Mouse (Mus musculus): Measurements from ENCODE around the gene Cth.
A peak's percentile ranks its signal among the peaks of the same experiment; 100 is the strongest.
"Not testable (repeated sequence)": the region's sequence is repeated elsewhere in the genome, so short reads cannot be mapped to it uniquely, and the experiment has no call there.

The Cth gene

DNA sequence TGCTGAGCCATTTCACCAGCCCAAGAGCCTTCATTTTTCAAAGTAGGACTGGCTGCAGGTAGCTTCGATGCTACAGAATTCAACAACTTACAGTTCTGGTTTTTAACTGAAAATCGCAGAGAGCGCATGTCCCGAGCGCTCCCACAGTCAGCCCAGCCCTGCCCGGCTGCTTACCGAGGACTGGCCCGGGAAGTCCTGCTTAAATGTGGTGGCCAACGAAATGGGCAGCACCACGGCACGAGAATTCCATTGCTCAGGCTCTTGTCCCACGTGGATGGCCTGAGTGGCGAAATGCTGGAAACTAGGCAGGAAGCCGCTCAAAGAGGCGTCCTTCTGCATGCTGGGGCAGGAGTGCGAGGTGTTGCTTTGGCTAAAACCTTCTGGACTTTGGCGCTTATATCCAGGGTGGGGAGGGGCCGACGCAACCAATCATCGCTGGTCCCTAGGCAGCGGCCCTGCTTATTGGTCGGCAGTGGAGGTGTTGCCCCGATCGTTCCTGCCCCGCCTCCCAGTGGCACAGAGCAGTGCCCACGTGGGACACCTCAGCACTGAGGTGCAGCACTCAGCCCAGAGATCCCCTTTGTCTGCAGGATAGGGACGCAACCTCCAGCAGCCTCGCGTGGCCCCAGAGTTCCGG lies at the start of gene Cth:
Gene Cth (minus strand): TSS at position 386 of the 637 bp plus-strand sequence.
- peak; percentile 95 for DNase-seq

DNA sequence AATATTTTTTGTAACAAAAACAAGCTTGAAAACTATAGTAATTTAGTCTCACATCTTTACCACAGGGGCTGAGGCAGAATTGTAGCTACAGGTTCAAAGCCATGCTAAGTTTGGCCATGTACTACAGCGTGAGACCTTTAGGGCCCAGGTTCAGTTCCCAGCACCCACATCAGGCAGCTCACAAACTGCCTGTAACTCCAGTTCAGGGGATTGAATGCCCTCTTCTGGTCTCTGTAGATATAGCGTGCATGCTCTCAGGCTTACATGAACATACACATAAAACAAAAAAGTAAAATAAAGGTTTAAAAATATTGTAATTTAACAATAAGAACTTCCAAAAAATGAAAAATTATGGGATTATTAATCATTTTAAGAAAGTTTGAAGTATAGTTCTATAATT lies 48.4 kb upstream of the Cth start:
- DNase-seq = no peak

DNA sequence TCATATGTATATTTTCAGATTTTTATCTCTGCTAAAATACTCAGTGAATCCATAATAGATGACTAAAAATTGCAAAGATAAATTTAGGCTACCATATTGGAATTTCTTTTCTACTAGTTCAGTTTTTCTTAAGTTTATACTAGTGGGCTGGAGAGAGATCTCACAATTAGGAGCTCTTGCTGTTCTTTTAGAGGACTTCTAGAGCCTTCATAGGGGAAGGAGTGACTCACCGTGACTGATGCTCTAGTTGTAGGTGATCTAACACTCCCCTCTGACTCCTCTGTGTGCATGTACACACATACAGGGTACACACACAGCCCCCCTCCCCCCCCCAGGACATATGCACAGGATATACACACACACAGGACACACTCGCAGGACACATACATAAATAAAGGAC lies 46.3 kb upstream of the Cth start:
- no peak for DNase-seq

DNA sequence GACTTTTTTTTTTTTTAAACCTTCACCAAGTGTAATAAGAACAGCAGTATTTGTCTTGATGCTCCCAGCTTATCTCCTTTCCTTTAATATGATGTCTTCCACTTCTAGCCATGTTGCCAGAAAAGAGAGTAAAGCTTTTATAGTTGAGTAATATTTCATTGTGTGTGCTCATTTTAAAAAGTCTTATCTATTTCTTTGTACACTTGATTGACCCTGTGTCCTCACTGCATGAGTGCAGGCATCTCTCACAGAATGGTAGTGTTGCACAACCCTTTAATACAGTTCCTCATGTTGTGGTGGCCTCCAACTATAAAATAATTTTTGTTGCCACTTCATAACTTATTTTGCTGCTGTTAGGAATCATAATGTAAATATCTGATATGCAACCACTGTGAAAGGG lies 32.4 kb upstream of the Cth start:
- no peak for DNase-seq

DNA sequence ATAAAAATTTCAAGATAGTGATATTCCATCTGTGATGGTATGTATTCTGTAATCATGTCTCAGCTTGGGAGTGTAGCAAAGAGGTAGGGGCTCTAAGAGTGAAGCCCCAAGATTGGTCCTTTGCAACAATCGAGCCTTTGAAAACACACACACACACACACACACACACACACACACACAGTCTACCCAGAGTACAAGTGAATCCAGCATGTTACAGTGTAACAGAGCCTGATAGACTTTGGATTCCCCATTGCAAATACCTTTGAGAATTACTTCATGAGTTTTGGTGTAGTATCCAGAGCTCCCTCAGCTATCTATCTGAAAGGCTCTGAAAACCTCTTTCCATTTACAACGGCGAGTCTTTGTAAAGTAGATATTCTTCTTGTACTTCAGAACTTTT lies 31.3 kb upstream of the Cth start:
- peak; percentile 52 for DNase-seq

DNA sequence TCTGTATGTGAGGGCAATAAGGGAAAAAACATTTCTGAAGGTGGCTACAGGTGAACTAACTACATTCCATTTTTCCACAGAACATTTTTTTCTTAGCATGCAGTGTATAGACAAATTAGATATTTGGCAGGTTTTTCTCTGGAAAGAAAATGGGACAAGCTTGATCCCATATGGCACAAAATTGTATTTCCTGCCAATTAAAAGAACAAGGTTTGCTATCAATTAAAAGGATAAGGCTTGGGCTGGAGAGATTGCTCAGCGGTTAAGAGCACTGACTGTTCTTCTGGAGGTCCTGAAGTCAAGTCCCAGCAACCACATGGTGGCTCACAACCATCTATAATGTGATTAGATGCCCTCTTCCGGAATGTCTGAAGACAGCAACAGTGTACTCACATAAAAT lies 30.6 kb upstream of the Cth start:
- no peak for DNase-seq

DNA sequence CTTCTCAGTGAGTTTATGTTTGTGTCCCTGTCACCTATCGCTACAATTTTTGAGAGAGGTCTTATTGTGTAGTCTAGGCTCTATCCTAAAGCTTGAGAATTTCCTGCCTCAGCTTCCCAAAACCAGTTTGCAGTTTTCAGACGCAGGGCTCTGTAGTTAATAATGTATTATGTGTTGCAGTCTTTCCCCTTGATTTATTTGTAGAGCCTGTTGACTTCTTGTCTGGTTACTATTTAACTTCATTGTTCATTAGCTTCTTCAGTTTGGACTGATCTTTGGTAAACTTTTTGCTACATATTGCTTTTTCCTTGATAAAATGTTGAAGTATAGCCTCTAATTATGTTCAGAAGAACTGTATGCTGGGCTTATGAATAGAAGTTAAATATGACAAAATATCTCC lies 27.8 kb upstream of the Cth start:
- DNase-seq = no peak

DNA sequence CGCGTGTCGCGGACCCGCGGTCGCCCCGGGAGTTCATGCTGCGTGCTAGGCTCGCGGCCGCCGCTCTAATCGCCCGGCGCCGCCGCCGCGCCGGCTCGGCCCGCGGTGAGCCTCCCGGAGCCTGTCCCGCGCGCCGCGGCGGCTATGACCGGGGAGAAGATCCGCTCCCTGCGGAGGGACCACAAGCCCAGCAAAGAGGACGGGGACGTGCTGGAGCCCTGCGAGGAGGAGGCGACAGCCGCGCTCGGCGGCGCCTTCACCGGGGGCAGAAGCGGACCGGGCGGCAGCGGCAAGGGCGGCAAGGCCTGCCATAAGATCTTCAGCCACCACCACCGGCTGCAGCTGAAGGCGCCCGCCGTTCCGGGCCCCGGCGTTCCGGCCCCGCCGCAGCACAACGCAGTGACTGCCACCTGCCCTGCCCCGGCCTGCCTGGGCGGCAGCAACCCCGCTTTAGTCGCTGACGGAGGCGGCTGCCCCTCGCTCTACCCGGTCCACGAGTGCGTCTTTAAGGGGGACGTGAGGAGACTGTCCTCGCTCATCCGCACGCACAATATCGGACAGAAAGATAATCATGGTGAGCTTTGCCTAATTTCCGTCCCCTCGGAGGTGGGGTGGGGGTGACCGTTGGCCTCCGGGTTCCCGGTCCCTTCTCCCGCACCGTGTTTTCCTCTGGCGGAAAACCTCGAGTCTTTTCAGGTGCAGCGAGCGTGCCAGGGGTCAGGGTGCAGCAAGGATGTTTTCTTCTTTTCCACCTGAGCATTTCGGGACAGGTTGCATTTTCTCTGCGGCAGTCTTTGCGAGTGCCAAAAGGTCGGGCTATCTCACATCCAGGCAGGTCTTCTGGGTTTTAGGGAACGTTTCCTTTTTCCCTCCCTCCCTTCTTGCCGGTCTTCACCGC lies 22.8 kb upstream of the Cth start:
- peak; percentile 64 for DNase-seq

DNA sequence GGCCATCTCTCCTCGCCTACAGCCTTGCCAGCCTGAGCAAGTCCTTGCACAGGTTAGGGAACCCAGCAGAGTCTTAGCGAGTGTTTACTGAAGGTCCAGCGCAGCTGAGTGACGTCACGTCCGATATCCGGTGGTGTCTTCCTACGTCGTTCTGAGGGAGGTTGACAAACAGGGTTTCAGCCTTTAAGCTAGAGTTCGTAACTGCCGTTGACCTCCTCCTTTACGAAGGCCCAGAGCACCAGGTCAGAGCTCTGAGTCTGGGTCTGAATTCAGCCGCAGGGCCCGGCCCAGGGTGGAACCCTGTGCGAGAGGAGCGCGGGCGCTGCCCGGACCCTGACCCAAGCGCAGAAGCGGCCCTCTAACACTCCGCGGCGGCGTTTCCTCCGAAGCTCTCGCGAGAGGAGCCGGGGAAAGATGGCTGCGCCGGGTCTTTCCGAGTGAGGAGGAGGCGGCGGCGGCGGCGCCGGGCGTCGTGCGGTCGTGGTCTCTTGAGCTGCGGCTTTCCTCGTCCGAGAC lies 22.0 kb upstream of the Cth start, which contains the start of gene Ankrd13c:
Gene Ankrd13c (plus strand): TSS at position 397 of the 516 bp plus-strand sequence.
- peak; percentile 94 for DNase-seq

DNA sequence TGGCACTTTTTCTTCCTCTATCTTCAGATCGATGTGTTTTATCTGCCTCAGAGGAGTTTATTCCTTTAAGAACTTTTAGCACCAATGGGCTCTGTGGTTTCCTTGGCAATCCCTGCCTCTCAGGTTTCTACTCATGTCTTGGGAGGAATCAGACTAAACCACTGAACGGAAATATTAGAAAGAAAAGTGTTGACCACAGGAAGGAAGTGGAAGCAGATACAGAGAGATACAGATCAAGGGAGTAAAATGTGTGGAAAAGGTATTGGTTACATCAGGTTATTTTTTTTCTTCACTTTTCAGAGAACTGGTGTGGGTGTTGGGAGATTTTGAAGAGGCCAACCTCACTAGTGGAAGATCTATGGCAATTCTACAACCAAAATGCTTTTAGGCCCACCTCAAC lies 13.7 kb upstream of the Cth start:
- no peak for DNase-seq

DNA sequence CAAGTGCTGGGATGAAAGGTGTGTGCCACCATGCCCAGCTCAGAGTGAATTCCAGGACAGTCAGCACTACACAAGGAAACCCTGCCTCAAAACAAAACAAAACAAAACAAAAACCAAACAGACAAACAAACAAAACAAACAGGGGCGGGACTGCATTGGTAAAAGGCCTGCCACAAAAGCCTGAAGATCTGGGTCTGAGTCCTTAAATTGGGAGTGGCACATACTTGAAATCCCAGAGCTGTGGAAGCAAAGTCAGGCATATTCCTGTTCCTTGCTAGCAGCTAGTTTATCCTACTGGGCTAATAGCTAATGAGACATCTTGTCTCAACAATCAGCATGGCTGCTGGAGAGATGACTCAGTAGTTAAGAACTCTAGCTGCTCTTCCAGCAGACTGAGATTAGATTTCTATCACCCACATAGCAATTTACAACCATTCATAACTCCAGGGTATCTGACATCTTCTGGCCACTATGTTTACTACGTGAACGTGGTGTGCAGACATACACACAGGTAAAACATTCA lies 9.5 kb upstream of the Cth start:
- no peak for DNase-seq

DNA sequence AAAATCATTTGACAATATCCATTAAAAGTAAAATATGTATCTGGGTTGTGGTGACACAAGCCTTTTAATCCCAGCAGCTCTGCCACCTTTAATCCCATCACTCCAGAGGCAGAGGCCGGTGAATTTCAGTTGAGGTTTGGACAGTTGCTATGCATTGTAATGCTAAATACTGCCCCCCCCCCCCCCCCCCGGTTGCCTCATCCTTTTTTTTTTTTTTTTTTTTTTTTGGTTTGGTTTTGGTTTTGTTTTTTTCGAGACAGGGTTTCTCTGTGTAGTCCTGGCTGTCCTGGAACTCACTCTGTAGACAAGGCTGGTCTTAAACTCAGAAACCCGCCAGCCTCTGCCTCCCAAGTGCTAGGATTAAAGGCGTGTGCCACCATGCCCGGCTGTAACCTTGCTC lies 8.3 kb upstream of the Cth start:
- DNase-seq = not testable (repeated sequence)

DNA sequence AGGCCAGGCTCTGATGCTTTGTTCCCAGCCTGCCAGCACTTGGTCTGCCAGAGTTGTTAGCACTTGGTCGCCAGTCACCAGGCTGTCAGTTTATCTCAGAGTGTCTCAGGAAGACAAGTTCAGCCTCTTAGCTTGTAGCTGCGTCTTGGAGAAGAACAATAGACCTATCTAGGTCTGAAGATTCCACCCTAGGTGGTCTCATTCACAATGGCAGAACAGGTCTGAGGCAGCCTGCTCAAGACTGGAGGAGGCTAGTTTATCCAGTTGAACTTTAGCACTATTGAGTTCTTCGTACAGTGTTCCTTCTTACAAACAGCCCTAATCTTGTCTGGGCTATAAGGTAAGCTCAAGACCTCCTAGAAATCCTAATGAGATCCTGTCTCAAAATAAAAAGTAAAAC lies 7.2 kb upstream of the Cth start:
- DNase-seq = no peak

DNA sequence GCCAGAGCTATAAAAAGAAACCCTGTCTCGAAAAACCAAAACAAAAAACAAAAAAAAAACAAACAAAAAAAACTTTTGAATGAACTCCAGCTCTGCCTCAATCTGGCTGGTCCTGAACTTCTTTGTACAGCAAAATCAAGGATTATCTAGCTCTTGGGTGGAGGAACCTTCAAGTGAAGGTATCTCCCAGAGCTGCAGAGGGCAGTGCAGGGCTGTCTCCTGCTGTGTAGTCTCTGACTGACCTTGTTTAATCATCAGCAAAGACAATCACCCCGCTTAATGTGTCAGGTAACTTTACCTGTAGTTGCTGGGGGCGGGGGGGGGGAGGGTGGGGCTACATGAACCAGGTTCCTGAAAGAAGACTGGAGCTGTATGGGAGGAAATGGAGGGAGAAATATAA lies 6.7 kb upstream of the Cth start:
- DNase-seq = peak; percentile 56

DNA sequence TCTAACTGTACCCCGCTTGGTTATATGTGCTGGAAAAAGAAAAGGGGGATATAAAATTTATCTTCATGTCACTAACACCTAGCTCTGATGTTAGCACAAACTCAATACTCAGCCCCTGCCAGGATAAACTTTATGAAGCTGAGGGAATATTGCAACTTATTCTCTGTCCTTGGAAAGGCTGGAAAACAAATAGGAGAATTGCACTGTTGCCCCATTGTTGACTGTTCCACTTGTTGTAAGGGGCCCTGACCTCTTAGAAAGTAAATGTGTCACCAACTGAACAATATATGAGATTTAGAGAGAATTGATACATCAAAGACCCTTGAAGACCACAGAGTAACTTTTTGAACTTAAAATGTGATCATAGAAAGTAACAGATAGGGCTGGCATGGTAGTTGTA lies 4.5 kb upstream of the Cth start:
- no peak for DNase-seq

DNA sequence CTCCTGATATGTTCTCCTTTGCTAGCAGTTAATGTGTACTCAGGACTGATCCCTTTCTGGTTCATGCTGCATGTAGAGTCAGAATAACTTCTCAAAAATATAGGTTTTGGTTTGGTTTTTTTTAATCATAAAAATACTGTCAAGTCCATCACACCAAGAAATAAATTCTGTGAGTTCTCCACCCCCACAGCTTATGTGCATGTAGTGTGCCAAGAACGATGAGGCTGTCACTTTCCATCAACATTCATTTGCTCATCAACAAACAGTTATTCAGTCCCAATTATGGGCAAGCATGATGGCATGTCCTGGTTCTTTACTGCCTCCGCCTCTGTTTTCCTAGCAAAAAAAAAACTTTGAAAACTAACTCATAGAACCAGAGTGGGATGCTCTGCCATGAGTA lies 3.9 kb upstream of the Cth start:
- no peak for DNase-seq

DNA sequence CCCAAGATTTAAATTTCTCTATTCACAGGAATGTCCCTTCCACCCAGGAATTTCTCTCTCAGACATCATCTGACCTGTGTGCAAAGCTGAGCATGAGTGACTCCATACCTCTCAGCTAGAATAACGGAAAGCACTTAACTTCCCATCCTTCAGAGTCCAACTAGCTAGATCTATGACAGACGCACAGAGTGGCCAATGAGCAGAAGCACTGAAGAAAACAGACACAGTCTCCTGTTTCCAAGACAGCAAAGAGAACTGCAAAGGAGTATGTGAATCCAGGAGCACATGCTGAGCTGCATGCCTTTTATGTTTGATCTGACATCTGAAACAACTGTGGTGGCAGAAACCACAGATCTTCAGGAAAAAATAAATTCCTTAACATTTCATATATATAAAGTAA lies 1.9 kb upstream of the Cth start:
- DNase-seq = no peak

DNA sequence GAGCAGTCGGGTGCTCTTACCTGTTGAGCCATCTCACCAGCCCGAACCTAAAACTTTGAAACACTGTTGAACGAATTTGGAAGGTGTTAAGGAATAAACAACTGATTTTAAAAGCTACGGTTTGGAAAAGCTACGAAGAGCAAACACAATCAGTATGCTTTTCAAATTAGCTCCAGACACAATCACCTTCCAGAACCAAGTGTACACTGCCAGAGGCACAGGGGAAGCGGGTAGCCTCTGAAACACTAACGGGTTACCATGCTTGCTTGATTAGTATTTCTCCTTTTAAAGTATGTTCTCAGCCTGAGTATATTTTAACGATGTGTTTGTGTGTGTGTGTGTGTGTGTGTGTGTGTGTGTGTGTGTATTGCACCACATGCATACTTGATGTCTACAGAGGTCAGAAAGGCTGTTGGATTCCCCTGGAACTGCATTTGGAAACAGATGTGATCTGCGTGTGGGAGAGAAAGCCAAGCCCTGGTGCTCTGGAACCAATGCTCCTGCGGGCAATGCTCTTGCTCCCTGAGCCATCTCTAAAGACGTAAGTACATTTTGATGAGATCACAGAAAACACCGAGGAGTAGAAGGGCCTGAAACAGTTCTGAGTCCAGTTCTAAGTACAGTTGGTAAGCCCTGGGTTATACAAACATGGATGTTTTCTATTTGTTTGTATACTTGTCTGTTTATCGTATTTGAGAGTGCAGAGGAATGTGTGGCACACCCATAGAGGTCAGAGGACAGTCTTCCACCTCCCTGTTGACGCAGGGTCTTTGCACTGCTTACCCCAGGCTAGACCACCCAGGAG lies 1.0 kb upstream of the Cth start:
- no peak for DNase-seq

DNA sequence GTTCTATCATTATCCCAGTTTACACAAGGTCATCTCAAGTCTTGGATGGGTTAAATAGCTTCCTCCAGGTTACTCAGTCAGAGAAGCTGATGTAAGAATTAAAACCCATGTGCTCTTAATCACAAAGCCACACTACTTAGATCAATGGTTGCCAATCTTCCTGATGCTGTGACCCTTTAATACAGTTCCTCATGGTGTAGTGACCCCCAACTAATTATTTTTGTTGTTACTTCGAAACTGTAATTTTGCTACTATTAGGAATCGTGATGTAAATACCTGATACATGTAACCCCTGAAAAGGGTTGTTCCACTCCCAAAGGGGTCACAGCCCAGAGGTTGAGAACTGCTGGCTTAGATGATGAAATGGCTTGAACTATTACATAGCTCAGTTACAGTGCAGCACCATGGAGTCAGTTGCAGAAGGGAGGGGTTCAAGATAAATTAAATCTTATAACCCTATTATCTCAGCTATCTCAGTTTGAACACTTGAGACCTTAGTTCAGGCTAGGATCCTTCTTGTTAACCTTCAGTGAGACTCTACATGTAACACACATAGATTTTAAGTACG lies 1.5 kb downstream of the Cth start:
- no peak for DNase-seq

DNA sequence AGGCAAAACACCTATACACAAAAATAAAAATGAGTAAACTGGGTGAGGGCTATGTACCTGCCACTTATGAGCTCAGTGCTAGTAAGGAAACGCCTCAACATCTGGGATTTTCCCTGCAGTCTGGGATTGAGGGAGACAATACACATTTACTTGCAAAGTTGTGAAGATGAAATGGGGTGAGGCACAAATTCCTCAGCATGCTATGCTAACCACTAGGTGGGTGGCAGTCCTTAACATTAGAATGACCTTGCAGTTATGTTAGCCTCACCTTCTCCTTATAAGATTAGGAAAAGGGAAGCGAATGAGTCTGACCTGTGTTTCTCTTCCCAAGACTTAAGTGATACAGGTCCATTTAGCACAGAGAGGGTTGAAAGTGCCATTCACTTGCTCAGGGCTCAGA lies 3.5 kb downstream of the Cth start:
- DNase-seq = no peak

DNA sequence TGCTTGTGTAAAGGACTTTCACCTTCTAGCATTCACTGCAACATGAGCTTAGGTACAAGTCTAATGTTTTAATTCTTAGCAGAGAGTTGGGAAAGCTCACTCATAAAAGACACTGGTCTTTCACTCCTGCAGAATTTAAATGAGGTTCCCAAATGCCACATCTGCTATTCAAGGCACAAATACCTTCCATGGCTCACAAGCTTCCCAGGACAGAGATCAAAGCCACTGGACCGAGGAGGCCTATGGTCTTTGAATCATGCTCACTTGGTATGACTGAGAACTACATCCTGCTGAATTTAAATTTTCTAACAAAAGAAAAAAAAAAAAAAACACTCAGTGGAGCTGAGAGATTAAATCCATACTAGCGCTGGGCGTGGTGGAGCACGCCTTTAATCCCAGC lies 8.5 kb downstream of the Cth start:
- peak; percentile 67 for DNase-seq

DNA sequence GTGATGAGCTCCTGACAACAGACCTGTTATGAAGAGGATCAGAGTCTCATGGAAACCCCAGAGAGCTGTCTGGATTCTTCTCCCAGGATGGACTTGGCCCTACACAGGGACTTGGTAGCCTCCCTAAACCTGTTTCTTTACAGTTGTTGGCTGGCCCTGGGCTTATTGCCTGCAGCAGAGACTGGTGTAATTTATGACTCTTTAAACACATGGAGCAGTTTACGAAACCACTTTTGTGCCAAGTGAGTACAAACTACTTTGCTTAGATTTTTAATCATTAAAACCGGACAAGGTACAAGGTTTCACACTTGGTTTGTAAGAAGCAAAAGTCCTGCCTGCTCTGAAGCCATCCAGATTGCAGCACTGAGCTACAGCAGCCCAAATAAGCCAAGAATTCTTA lies 12.7 kb downstream of the Cth start:
- DNase-seq = peak; percentile 69

DNA sequence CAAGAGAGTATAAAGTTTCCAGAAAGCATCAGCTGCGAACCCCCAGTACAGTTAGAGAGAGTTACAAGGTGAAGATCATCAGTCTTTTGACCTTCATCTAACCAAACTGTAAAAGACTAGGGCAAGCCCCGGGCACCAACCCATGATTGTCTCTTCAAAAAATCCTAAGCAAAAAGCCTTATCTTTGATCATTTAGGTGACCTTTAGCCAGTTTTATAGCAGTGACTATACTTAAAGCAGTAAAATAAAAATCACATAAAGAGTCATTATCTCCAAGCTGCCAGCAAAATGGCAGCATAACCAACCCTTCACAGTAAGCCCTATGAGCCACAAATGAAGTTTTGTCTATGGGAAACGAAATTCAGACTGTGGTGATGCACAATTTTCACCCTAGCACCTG lies 14.6 kb downstream of the Cth start:
- no peak for DNase-seq

All from kidney, postnatal 14 days (tissue).